Mouse (Mus musculus): ENCODE results near the gene Smim11.

DNA sequence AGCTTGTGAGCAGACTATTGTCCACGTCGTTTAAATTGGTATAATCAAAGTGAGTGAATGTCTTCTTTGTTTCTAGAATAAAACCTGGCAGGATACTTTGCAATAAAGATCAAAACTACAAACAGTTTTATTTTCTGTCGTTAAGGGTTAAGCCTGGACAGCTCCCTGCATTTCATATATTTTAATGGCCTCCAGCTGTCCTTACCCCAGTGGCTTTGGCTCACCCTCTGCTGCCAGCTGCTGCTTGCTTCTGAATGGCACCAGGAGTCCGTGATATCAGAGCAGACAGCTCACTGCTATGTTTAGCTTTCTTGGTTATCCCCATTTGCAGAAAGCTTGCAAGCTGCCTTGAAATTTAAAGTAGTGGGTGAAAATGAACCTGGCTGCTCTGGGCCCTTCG is 903 bp downstream of the Smim11 start:
- TF ChIP-seq CTCF (IDR thresholded peaks at IDR 0.05; ENCODE audit: low read depth, low read length) (no peak), TAL1 (conservative IDR thresholded peaks at IDR 0.05; ENCODE audit: low read depth, low read length) (no peak), GATA2 (IDR thresholded peaks at IDR 0.05; ENCODE audit: borderline replicate concordance, low read depth, low read length) (no peak)

Data from G1E (cell line).